Mouse (Mus musculus): Measurements from ENCODE around the gene Arvcf. TPM values are rescaled to one million over a fixed set of nuclear protein-coding genes. Genes with fewer than 3 reads are reported as not detected.
A peak's percentile ranks its signal among the peaks of the same experiment; 100 is the strongest.

The Arvcf gene
- polyA plus RNA-seq (2012; fragmentation: generic; extraction: Trizol), result 5.4 TPM
- long read RNA-seq, experiment 1, full-length matches to known transcripts, result 5 of 12 reads
- long read RNA-seq, experiment 1, partial matches to known transcripts, result 3 of 12 reads
- long read RNA-seq, experiment 1, other reads (novel, unspliced or antisense), result 4 of 12 reads
- long read RNA-seq, experiment 2, full-length matches to known transcripts, result 11 of 77 reads
- long read RNA-seq, experiment 2, partial matches to known transcripts, result 6 of 77 reads
- long read RNA-seq, experiment 2, other reads (novel, unspliced or antisense), result 60 of 77 reads

GRCm38 (mm10) chr16:18347931-18348600 lies at the start of gene Arvcf, which contains the start of gene Tango2:
TSS of gene Arvcf (plus strand) at chr16:18348182.
TSS of gene Tango2 (minus strand) at chr16:18348103.
- Histone ChIP-seq H3ac (ENCODE audit: control insufficient read depth, insufficient read length, low read depth) (peak within 1 kb of the TSS; percentile 65), H3K79me2 (ENCODE audit: control insufficient read depth, insufficient read depth) (no peaks in the 10 kb centered on the region), H3K27me3 (ENCODE audit: control insufficient read depth, insufficient read depth, insufficient read length) (peaks cover 7% of the 10 kb centered on the region), H3K79me3 (ENCODE audit: low read depth) (no peaks in the 10 kb centered on the region), H3K4me3 (ENCODE audit: insufficient read depth, poor library complexity, severe bottlenecking) (peak within 1 kb of the TSS; percentile 37), H3K36me3 (ENCODE audit: control insufficient read depth, insufficient read depth) (no peaks in the 10 kb centered on the region)
- peak; percentile 23 for TF ChIP-seq MYOD1 (IDR thresholded peaks at IDR 0.05; ENCODE audit: control insufficient read depth, insufficient read length, low read depth)
- no peak for TF ChIP-seq CTCF (IDR thresholded peaks at IDR 0.05; ENCODE audit: control insufficient read depth, insufficient read depth, insufficient read length)

GRCm38 (mm10) chr16:18308159-18308558 lies 39.8 kb upstream of the Arvcf start:
- TF ChIP-seq MAX (IDR thresholded peaks at IDR 0.05) (no peak), CEBPB (IDR thresholded peaks at IDR 0.05; ENCODE audit: low read depth) (no peak), FOSL1 (IDR thresholded peaks at IDR 0.05; ENCODE audit: insufficient read depth, low read length, poor library complexity, severe bottlenecking) (no peak), CTCF (IDR thresholded peaks at IDR 0.05; ENCODE audit: control insufficient read depth, insufficient read depth, insufficient read length) (no peak), MYOD1 (IDR thresholded peaks at IDR 0.05; ENCODE audit: control insufficient read depth, insufficient read length, low read depth) (no peak), MYOG (IDR thresholded peaks at IDR 0.05; ENCODE audit: control insufficient read depth, extremely low read depth, insufficient read length) (no peak), USF1 (IDR thresholded peaks at IDR 0.05; ENCODE audit: low read depth) (no peak)
- Histone ChIP-seq H3K79me2 (ENCODE audit: control insufficient read depth, insufficient read depth) (no peaks in the 10 kb centered on the region), H3K79me3 (ENCODE audit: low read depth) (no peaks in the 10 kb centered on the region), H3K36me3 (ENCODE audit: control insufficient read depth, insufficient read depth) (no peaks in the 10 kb centered on the region), H3ac (ENCODE audit: control insufficient read depth, insufficient read length, low read depth) (no peak overlapping the region), H3K4me3 (ENCODE audit: insufficient read depth, poor library complexity, severe bottlenecking) (no peak overlapping the region), H3K27me3 (ENCODE audit: control insufficient read depth, insufficient read depth, insufficient read length) (no peaks in the 10 kb centered on the region)

- H3K4me3 ChIP-seq (ENCODE audit: insufficient read depth, poor library complexity, severe bottlenecking), result no peak overlapping the region
- no peaks in the 10 kb centered on the region for H3K27me3 ChIP-seq (ENCODE audit: control insufficient read depth, insufficient read depth, insufficient read length)
- no peaks in the 10 kb centered on the region for H3K36me3 ChIP-seq (ENCODE audit: control insufficient read depth, insufficient read depth)
- H3K79me2 ChIP-seq (ENCODE audit: control insufficient read depth, insufficient read depth), result no peaks in the 10 kb centered on the region
- no peak overlapping the region for H3ac ChIP-seq (ENCODE audit: control insufficient read depth, insufficient read length, low read depth)
- TF ChIP-seq MAX (IDR thresholded peaks at IDR 0.05), result no peak
- TF ChIP-seq USF1 (IDR thresholded peaks at IDR 0.05; ENCODE audit: low read depth), result no peak
- no peak for TF ChIP-seq CEBPB (IDR thresholded peaks at IDR 0.05; ENCODE audit: low read depth)
- TF ChIP-seq MYOD1 (IDR thresholded peaks at IDR 0.05; ENCODE audit: control insufficient read depth, insufficient read length, low read depth), result no peak
- TF ChIP-seq CTCF (IDR thresholded peaks at IDR 0.05; ENCODE audit: control insufficient read depth, insufficient read depth, insufficient read length), result no peak
- no peak for TF ChIP-seq FOSL1 (IDR thresholded peaks at IDR 0.05; ENCODE audit: insufficient read depth, low read length, poor library complexity, severe bottlenecking)
- no peak for TF ChIP-seq MYOG (IDR thresholded peaks at IDR 0.05; ENCODE audit: control insufficient read depth, extremely low read depth, insufficient read length)
- H3K79me3 ChIP-seq (ENCODE audit: low read depth), result no peaks in the 10 kb centered on the region
Observed at GRCm38 (mm10) chr16:18318992-18319391, 29.0 kb upstream of the Arvcf start.

- H3K79me3 ChIP-seq (ENCODE audit: low read depth), result no peaks in the 10 kb centered on the region
- H3K4me3 ChIP-seq (ENCODE audit: insufficient read depth, poor library complexity, severe bottlenecking), result no peak overlapping the region
- no peaks in the 10 kb centered on the region for H3K79me2 ChIP-seq (ENCODE audit: control insufficient read depth, insufficient read depth)
- H3K27me3 ChIP-seq (ENCODE audit: control insufficient read depth, insufficient read depth, insufficient read length), result no peaks in the 10 kb centered on the region
- no peak overlapping the region for H3ac ChIP-seq (ENCODE audit: control insufficient read depth, insufficient read length, low read depth)
- no peaks in the 10 kb centered on the region for H3K36me3 ChIP-seq (ENCODE audit: control insufficient read depth, insufficient read depth)
- no peak for TF ChIP-seq MYOD1 (IDR thresholded peaks at IDR 0.05; ENCODE audit: control insufficient read depth, insufficient read length, low read depth)
- no peak for TF ChIP-seq CTCF (IDR thresholded peaks at IDR 0.05; ENCODE audit: control insufficient read depth, insufficient read depth, insufficient read length)
- TF ChIP-seq MAX (IDR thresholded peaks at IDR 0.05), result no peak
- no peak for TF ChIP-seq USF1 (IDR thresholded peaks at IDR 0.05; ENCODE audit: low read depth)
- TF ChIP-seq FOSL1 (IDR thresholded peaks at IDR 0.05; ENCODE audit: insufficient read depth, low read length, poor library complexity, severe bottlenecking), result no peak
- TF ChIP-seq CEBPB (IDR thresholded peaks at IDR 0.05; ENCODE audit: low read depth), result no peak
- TF ChIP-seq MYOG (IDR thresholded peaks at IDR 0.05; ENCODE audit: control insufficient read depth, extremely low read depth, insufficient read length), result no peak
Observed at GRCm38 (mm10) chr16:18321443-18321842, 26.5 kb upstream of the Arvcf start.

- Histone ChIP-seq H3ac (ENCODE audit: control insufficient read depth, insufficient read length, low read depth) (no peak overlapping the region), H3K79me2 (ENCODE audit: control insufficient read depth, insufficient read depth) (no peaks in the 10 kb centered on the region), H3K27me3 (ENCODE audit: control insufficient read depth, insufficient read depth, insufficient read length) (no peaks in the 10 kb centered on the region), H3K36me3 (ENCODE audit: control insufficient read depth, insufficient read depth) (no peaks in the 10 kb centered on the region), H3K79me3 (ENCODE audit: low read depth) (no peaks in the 10 kb centered on the region), H3K4me3 (ENCODE audit: insufficient read depth, poor library complexity, severe bottlenecking) (no peak overlapping the region)
- no peak for TF ChIP-seq MYOG (IDR thresholded peaks at IDR 0.05; ENCODE audit: control insufficient read depth, extremely low read depth, insufficient read length)
- TF ChIP-seq FOSL1 (IDR thresholded peaks at IDR 0.05; ENCODE audit: insufficient read depth, low read length, poor library complexity, severe bottlenecking), result no peak
- no peak for TF ChIP-seq CEBPB (IDR thresholded peaks at IDR 0.05; ENCODE audit: low read depth)
- TF ChIP-seq MAX (IDR thresholded peaks at IDR 0.05), result no peak
- TF ChIP-seq USF1 (IDR thresholded peaks at IDR 0.05; ENCODE audit: low read depth), result no peak
- TF ChIP-seq CTCF (IDR thresholded peaks at IDR 0.05; ENCODE audit: control insufficient read depth, insufficient read depth, insufficient read length), result no peak
- no peak for TF ChIP-seq MYOD1 (IDR thresholded peaks at IDR 0.05; ENCODE audit: control insufficient read depth, insufficient read length, low read depth)
Observed at GRCm38 (mm10) chr16:18323460-18323859, 24.5 kb upstream of the Arvcf start.

Data from C2C12 (cell line).